Mouse (Mus musculus) embryonic facial prominence, embryonic 15.5 days (tissue): ENCODE data around the gene Eif4g3. TPM values are rescaled to one million over a fixed set of nuclear protein-coding genes. Genes with fewer than 3 reads are reported as not detected.
A peak's percentile ranks its signal among the peaks of the same experiment; 100 is the strongest.

ENCODE experiments used
- ATAC-seq: fragments of 200-750 bp; cut with Nextera tagmentation; 2 replicates; pipeline ENCODE4 v1.8.0; 2017; ENCODE audit warnings: low read depth, moderate TSS enrichment; ENCODE audit not compliant: insufficient number of reproducible peaks, low FRiP score, low TSS enrichment
- H3K27ac ChIP-seq: fragments of 300-500 bp; sonication (generic); replicated peaks from 2 replicates; pipeline ENCODE4 v1.5.1; 2015; ENCODE audit warnings: mild to moderate bottlenecking, inconsistent platforms
- H3K27me3 ChIP-seq: fragments of 300-500 bp; sonication (generic); 2 replicates; pipeline ENCODE4 v1.6.1; 2015; ENCODE audit warnings: inconsistent platforms
- H3K36me3 ChIP-seq: fragments of 300-500 bp; sonication (generic); 2 replicates; pipeline ENCODE4 v1.6.1; 2015; ENCODE audit warnings: mild to moderate bottlenecking, inconsistent platforms
- H3K4me1 ChIP-seq: fragments of 300-500 bp; sonication (generic); 2 replicates; pipeline ENCODE4 v1.6.1; 2015; ENCODE audit warnings: inconsistent platforms
- H3K4me2 ChIP-seq: fragments of 300-500 bp; sonication (generic); replicated peaks from 2 replicates; pipeline ENCODE4 v1.6.1; 2015; ENCODE audit warnings: mild to moderate bottlenecking, inconsistent platforms
- H3K4me3 ChIP-seq: fragments of 300-500 bp; sonication (generic); replicated peaks from 2 replicates; pipeline ENCODE4 v1.5.1; 2015; ENCODE audit warnings: mild to moderate bottlenecking, inconsistent platforms
- H3K9ac ChIP-seq: fragments of 300-500 bp; sonication (generic); 2 replicates; pipeline ENCODE4 v1.6.1; 2015; ENCODE audit warnings: inconsistent platforms
- H3K9me3 ChIP-seq: fragments of 300-500 bp; sonication (generic); replicated peaks from 2 replicates; pipeline ENCODE4 v1.6.1; 2016; ENCODE audit warnings: inconsistent platforms
- WGBS: fragments of 180-500 bp; shearing (Covaris S2); methylation state at CpG from one replicate; pipeline ENCODE4 v1.1.7; 2015; 5-methylcytosine and 5-hydroxymethylcytosine counted together
- polyA plus RNA-seq: library from polyadenylated mRNA; unstranded; fragments of >200 nt; fragmentation: Nextera tagmentation; extraction: Ambion mirVana; gene quantifications from 2 replicates; pipeline ENCODE4 v1.2.1, GENCODE M21; 2015

Eif4g3 gene
- polyA plus RNA-seq: 34.7 and 36.2 TPM in 2 replicates

GRCm38 (mm10) chr4:137992890-137993289 is at the start of gene Eif4g3:
Gene Eif4g3 (plus strand): TSS chr4:137993022.
- Histone ChIP-seq H3K36me3 (peaks cover 14% of the 10 kb centered on the region), H3K4me2 (peak within 1 kb of the TSS; percentile 74), H3K9me3 (0 out of 2 replicates have a peak, but pooled peaks cover 4% of the 10 kb centered on the region), H3K27me3 (peaks cover 7% of the 10 kb centered on the region), H3K4me1 (peaks cover 34% of the 10 kb centered on the region), H3K4me3 (peak within 1 kb of the TSS; percentile 92), H3K27ac (peak within 1 kb of the TSS; percentile 95), H3K9ac (peak within 1 kb of the TSS; percentile 96)
- WGBS: 2% methylated on average over 39 of the region's 39 CpGs
- ATAC-seq: peak; percentile 52

DNA sequence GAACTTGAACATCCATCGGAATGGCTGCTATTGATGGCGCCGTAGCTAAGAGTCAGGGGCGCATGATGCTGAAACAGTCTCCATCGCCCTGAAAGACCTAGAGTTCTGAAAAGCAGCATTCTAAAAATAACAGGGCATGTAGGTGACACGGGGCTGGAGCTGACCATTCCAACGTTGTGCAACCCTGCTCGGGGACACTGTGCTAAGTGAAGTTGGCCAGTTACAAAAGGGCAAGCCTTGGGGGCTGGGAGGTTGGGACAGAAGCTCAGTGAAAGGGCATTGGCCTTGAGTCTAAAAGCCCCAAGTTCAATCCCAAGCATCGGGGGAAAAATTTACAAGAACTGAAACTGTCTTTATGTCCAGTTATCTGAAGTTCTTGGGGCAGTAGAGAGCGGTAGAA is 49.3 kb upstream of the Eif4g3 start:
- peaks cover 97% of the 10 kb centered on the region for H3K36me3 ChIP-seq
- WGBS: 88% methylated on average over 10 of the region's 10 CpGs
- no peak overlapping the region for H3K27ac ChIP-seq
- H3K4me3 ChIP-seq: no peak overlapping the region
- no peaks in the 10 kb centered on the region for H3K27me3 ChIP-seq
- ATAC-seq: no peak
- H3K4me2 ChIP-seq: no peak overlapping the region
- H3K9ac ChIP-seq: no peak overlapping the region
- H3K9me3 ChIP-seq: no peaks in the 10 kb centered on the region
- peaks cover 5% of the 10 kb centered on the region; the same call in 1 of the 2 replicates for H3K4me1 ChIP-seq

GRCm38 (mm10) chr4:137945376-137945775 is 47.4 kb upstream of the Eif4g3 start:
- Histone ChIP-seq H3K4me2 (no peak overlapping the region), H3K9ac (no peak overlapping the region), H3K9me3 (no peaks in the 10 kb centered on the region), H3K27me3 (no peaks in the 10 kb centered on the region), H3K36me3 (peaks cover 97% of the 10 kb centered on the region), H3K4me1 (peaks cover 5% of the 10 kb centered on the region; the same call in 1 of the 2 replicates), H3K27ac (no peak overlapping the region), H3K4me3 (no peak overlapping the region)
- WGBS: 73% methylated on average over 4 of the region's 4 CpGs
- no peak for ATAC-seq

- Histone ChIP-seq H3K4me2 (no peak overlapping the region), H3K4me3 (no peak overlapping the region), H3K27me3 (no peaks in the 10 kb centered on the region), H3K4me1 (peaks cover 5% of the 10 kb centered on the region; the same call in 1 of the 2 replicates), H3K36me3 (peaks cover 93% of the 10 kb centered on the region), H3K27ac (no peak overlapping the region), H3K9ac (no peak overlapping the region), H3K9me3 (no peaks in the 10 kb centered on the region)
- 81% methylated on average over 11 of the region's 11 CpGs for WGBS
- ATAC-seq: no peak
Measured at GRCm38 (mm10) chr4:137946419-137946818, 46.4 kb upstream of the Eif4g3 start.

GRCm38 (mm10) chr4:137952840-137953239 is 40.0 kb upstream of the Eif4g3 start:
- Histone ChIP-seq H3K4me1 (peaks cover 3% of the 10 kb centered on the region; the same call in 1 of the 2 replicates), H3K27me3 (no peaks in the 10 kb centered on the region), H3K4me3 (no peak overlapping the region), H3K36me3 (peaks cover 87% of the 10 kb centered on the region), H3K9ac (no peak overlapping the region), H3K4me2 (no peak overlapping the region), H3K27ac (no peak overlapping the region), H3K9me3 (no peaks in the 10 kb centered on the region)
- WGBS: 41% methylated on average over 4 of the region's 4 CpGs
- no peak for ATAC-seq

DNA sequence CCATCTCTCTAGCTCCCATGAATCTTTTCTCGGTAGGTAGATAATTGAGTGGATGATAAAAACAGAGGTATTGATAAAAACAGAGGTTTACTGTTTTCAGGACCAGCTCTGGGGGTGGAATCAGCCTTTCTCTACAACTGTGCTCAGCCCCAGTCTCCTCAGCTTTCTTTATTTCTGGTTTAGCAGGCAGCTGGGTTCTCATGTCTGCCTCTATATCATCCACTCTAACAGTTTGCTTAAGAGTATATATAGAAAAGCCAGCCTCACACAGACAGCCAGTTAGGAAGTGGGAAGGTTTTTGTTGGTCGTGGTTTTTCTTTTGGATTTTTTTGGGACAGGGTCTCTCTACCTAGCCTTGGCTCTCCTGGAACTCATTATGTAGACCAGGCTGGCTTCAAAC is 38.6 kb upstream of the Eif4g3 start:
- Histone ChIP-seq H3K4me1 (peaks cover 3% of the 10 kb centered on the region; the same call in 1 of the 2 replicates), H3K9ac (no peak overlapping the region), H3K4me3 (no peak overlapping the region), H3K36me3 (peaks cover 87% of the 10 kb centered on the region), H3K27ac (no peak overlapping the region), H3K9me3 (no peaks in the 10 kb centered on the region), H3K4me2 (no peak overlapping the region), H3K27me3 (no peaks in the 10 kb centered on the region)
- no peak for ATAC-seq
- WGBS: 76% methylated on average over 2 of the region's 2 CpGs

GRCm38 (mm10) chr4:137954926-137955396 is 37.9 kb upstream of the Eif4g3 start:
- Histone ChIP-seq H3K9ac (no peak overlapping the region), H3K36me3 (peaks cover 87% of the 10 kb centered on the region), H3K27ac (no peak overlapping the region; the same call in 1 of the 2 replicates), H3K4me2 (no peak overlapping the region), H3K9me3 (no peaks in the 10 kb centered on the region), H3K4me3 (no peak overlapping the region), H3K27me3 (no peaks in the 10 kb centered on the region), H3K4me1 (peaks cover 3% of the 10 kb centered on the region; the same call in 1 of the 2 replicates)
- peak; percentile 65; the same call in 1 of the 2 replicates for ATAC-seq
- WGBS: 51% methylated on average over 8 of the region's 8 CpGs

DNA sequence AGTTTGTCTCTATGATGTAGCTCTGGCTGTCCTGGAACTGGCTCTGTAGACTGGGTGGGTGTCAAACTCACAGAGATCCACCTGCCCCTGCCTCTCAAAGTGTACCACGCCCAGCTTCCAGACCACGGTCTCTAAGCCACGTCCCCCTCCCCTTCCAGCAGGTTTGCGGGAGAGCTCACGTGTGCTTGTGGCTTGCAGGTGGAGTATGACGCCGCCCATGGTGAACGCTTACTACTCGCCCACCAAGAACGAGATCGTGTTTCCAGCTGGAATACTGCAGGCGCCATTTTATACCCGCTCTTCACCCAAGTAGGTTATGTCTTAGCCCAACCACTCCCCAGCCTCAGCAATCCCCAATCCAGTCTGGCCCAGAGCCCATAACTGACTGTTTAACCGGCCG is 36.6 kb upstream of the Eif4g3 start:
- Histone ChIP-seq H3K27me3 (no peaks in the 10 kb centered on the region), H3K4me1 (peaks cover 3% of the 10 kb centered on the region; the same call in 1 of the 2 replicates), H3K9me3 (no peaks in the 10 kb centered on the region), H3K4me2 (no peak overlapping the region), H3K4me3 (no peak overlapping the region), H3K36me3 (peaks cover 91% of the 10 kb centered on the region), H3K27ac (no peak overlapping the region), H3K9ac (no peak overlapping the region)
- no peak for ATAC-seq
- 93% methylated on average over 15 of the region's 15 CpGs for WGBS

GRCm38 (mm10) chr4:137959889-137960665 is 32.7 kb upstream of the Eif4g3 start:
- Histone ChIP-seq H3K36me3 (peaks cover 87% of the 10 kb centered on the region), H3K4me3 (no peak overlapping the region), H3K27me3 (no peaks in the 10 kb centered on the region), H3K4me2 (no peak overlapping the region), H3K27ac (no peak overlapping the region), H3K9ac (no peak overlapping the region), H3K9me3 (no peaks in the 10 kb centered on the region), H3K4me1 (peaks cover 7% of the 10 kb centered on the region; the same call in 1 of the 2 replicates)
- 84% methylated on average over 13 of the region's 13 CpGs for WGBS
- no peak for ATAC-seq

DNA sequence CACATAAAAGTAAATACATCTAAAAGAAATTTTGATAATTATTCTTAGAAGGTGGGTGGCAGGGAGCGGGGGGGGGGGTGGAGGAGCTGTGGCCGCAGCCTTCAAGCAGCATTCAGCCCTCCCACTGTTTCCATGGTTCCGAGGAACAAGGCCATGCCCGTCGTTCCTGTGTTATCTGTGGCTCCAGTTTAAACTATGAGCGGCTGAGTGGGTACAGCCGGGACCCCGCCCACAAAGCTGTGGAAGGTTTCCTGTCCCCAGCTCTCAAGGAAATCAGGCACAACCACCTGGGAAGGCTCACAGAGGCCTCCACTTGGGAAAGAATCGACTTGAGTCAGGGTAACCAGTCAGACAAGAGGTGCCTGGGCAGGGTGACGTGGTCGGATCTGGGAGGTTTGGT is 32.1 kb upstream of the Eif4g3 start:
- ATAC-seq: no peak
- Histone ChIP-seq H3K36me3 (peaks cover 85% of the 10 kb centered on the region), H3K27ac (no peak overlapping the region), H3K4me2 (no peak overlapping the region), H3K9me3 (no peaks in the 10 kb centered on the region), H3K9ac (no peak overlapping the region), H3K4me1 (0 out of 2 replicates have a peak, but pooled peaks cover 5% of the 10 kb centered on the region), H3K4me3 (no peak overlapping the region), H3K27me3 (no peaks in the 10 kb centered on the region)
- 75% methylated on average over 11 of the region's 11 CpGs for WGBS

GRCm38 (mm10) chr4:137962643-137963350 is 30.0 kb upstream of the Eif4g3 start:
- Histone ChIP-seq H3K36me3 (peaks cover 71% of the 10 kb centered on the region), H3K9me3 (no peaks in the 10 kb centered on the region), H3K4me1 (0 out of 2 replicates have a peak, but pooled peaks cover 5% of the 10 kb centered on the region), H3K4me3 (no peak overlapping the region), H3K9ac (no peak overlapping the region), H3K27ac (no peak overlapping the region), H3K27me3 (no peaks in the 10 kb centered on the region), H3K4me2 (no peak overlapping the region)
- ATAC-seq: no peak
- 89% methylated on average over 20 of the region's 20 CpGs for WGBS
